Mouse (Mus musculus) stomach, embryonic 14.5 days (tissue): ENCODE data around the gene Amot. TPM values are rescaled to one million over a fixed set of nuclear protein-coding genes. Genes with fewer than 3 reads are reported as not detected.

Source experiments
- ATAC-seq: fragments of 200-750 bp; cut with Nextera tagmentation; 2 replicates; pipeline ENCODE4 v1.8.0; 2017; ENCODE audit warnings: low read depth, moderate TSS enrichment; ENCODE audit not compliant: insufficient number of reproducible peaks, insufficient read depth, low FRiP score
- H3K27ac ChIP-seq: fragments of 300-500 bp; sonication (generic); 2 replicates; pipeline ENCODE4 v1.5.1; 2014; ENCODE audit warnings: mild to moderate bottlenecking, low read length, moderate library complexity, mixed read lengths
- H3K27me3 ChIP-seq: fragments of 300-500 bp; sonication (generic); 2 replicates; pipeline ENCODE4 v1.6.1; 2014; ENCODE audit warnings: low read length, control low read depth, mixed read lengths; ENCODE audit not compliant: control insufficient read depth, insufficient read depth
- H3K36me3 ChIP-seq: fragments of 300-500 bp; sonication (generic); 2 replicates; pipeline ENCODE4 v1.6.1; 2014; ENCODE audit warnings: mild to moderate bottlenecking, control low read depth, low read length, moderate library complexity, mixed read lengths; ENCODE audit not compliant: control insufficient read depth, insufficient read depth
- H3K4me1 ChIP-seq: fragments of 300-500 bp; sonication (generic); 2 replicates; pipeline ENCODE4 v1.6.1; 2014; ENCODE audit warnings: low read length, control low read depth, mixed read lengths; ENCODE audit not compliant: control insufficient read depth, insufficient read depth
- H3K4me2 ChIP-seq: fragments of 300-500 bp; sonication (generic); replicated peaks from 2 replicates; pipeline ENCODE4 v1.6.1; 2014; ENCODE audit warnings: low read depth, low read length, control low read depth
- H3K4me3 ChIP-seq: fragments of 300-500 bp; sonication (generic); 2 replicates; pipeline ENCODE4 v1.5.1; 2014; ENCODE audit warnings: low read depth, low read length, control low read depth
- H3K9ac ChIP-seq: fragments of 300-500 bp; sonication (generic); replicated peaks from 2 replicates; pipeline ENCODE4 v1.6.1; 2014; ENCODE audit warnings: low read depth, mild to moderate bottlenecking, control low read depth, low read length, moderate library complexity, mixed read lengths
- H3K9me3 ChIP-seq: fragments of 300-500 bp; sonication (generic); 2 replicates; pipeline ENCODE4 v1.6.1; 2016; ENCODE audit warnings: low read depth, low read length, control low read depth; ENCODE audit not compliant: control insufficient read depth
- WGBS: fragments of 180-500 bp; shearing (Covaris S2); extraction: QIAGEN DNeasy Blood & Tissue Kit; methylation state at CpG from one replicate; pipeline ENCODE4 v1.1.7; 2014; 5-methylcytosine and 5-hydroxymethylcytosine counted together
- polyA plus RNA-seq: library from polyadenylated mRNA; unstranded; fragments of >200 nt; fragmentation: Nextera tagmentation; extraction: Ambion mirVana; gene quantifications from 2 replicates; pipeline ENCODE4 v1.2.1, GENCODE M21; 2014

Amot gene
- polyA plus RNA-seq, 1 experiment from 2014 or later, result 17.6 TPM

DNA sequence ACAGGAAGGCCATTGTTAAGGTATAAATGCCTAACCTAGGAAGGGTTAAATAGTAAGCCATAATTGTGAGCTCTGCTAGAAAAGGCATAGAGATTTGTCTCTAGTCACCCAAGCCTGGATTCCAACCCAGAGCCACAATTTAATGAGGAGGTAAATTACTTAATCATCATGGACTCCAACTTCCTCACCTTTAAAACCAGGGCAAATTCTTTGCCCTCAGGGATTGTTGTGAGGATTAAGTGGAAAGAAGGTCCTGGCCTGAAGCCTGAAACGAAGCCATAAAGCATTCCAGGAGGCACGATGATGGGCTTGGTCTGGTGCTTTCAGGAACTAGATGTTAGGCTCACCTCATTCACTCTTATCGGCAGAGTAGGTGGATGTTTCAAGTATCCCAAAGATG lies 5.7 kb upstream of the Amot start:
- H3K9me3 ChIP-seq, result no peaks in the 10 kb centered on the region
- no peak overlapping the region for H3K27ac ChIP-seq
- no peak overlapping the region for H3K4me3 ChIP-seq
- no peaks in the 10 kb centered on the region for H3K36me3 ChIP-seq
- H3K27me3 ChIP-seq, result no peaks in the 10 kb centered on the region
- H3K4me2 ChIP-seq, result no peak overlapping the region
- ATAC-seq, result no peak
- H3K4me1 ChIP-seq, result 0 out of 2 replicates have a peak, but pooled peaks cover 3% of the 10 kb centered on the region
- WGBS, result 48% methylated on average over 3 of the region's 3 CpGs
- H3K9ac ChIP-seq, result no peak overlapping the region

DNA sequence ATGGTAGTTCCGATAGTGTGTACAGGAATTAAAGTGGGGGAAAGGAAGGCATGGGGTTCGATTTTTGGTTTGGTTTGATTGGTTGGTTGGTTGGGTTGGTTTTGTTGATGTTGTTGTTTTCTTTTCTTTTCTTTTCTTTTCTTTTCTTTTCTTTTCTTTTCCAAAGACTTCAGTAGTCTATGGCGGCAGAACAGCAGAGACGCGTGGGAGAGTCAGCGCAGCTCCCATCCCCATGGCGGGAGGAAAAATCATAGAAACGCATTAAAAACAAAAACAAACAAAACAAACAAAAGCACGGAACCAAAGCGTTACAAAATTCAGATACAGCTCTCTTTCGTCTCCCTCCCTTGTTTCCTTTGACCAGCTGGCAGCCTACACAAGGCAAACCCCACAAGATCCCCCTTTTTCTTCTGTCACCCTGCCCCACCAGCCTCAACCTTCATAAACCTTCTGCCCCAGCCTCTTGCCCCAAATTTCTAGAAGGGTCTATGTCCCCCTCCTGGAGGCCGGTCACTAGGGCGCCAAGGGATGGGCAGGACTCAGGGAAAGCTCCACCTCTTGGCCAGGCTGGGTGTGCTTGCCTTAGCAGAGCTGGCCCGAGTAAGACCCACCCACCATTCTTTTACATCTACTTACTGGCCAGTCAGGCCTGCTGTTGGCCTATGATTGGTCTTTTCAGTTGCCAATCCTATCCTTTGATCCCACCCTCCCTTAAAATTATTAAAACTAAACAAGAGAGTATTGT lies 648 bp upstream of the Amot start:
- Histone ChIP-seq H3K4me2 (peak overlapping the region; percentile 45), H3K27ac (peak overlapping the region; percentile 72), H3K27me3 (no peaks in the 10 kb centered on the region), H3K9me3 (no peaks in the 10 kb centered on the region), H3K4me3 (peak overlapping the region; percentile 57), H3K36me3 (no peaks in the 10 kb centered on the region), H3K4me1 (no peaks in the 10 kb centered on the region), H3K9ac (no peak overlapping the region)
- WGBS, result 19% methylated on average over 14 of the region's 14 CpGs
- peak; percentile 92 for ATAC-seq

DNA sequence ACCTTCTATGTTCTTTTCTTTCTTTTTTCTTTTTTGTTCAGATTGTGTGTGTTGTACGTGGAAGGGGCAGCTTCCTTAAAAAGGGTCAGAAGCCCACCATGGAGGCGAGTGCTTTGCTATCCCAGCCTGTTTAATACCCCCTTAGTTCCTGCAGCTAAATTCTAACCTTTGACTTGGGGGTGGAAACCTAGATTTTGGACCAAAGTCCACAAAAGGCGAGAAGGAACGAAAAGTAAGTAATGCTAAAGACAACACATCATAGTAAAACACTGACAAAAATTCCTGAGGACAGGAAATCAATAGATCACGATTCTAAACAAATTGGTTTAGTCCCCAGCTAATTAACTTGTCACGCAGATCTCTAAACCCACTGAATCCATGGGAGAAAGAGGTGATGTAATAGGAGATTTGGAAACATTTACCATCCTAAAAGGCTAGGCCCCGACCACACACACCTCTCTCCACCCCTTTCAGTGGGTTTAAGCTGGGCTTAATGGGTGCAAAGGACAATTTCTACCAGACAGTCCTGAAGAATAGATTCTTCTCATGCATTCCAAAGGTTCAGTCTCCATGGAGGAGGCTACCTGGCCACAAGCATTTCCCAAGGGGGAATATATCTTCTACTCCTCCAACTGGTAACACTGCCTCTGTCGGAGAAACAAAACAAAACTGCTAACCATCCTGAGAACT lies 3.2 kb downstream of the Amot start:
- Histone ChIP-seq H3K27ac (no peak overlapping the region), H3K9ac (no peak overlapping the region), H3K27me3 (no peaks in the 10 kb centered on the region), H3K9me3 (no peaks in the 10 kb centered on the region), H3K36me3 (no peaks in the 10 kb centered on the region), H3K4me3 (no peak overlapping the region), H3K4me1 (no peaks in the 10 kb centered on the region), H3K4me2 (no peak overlapping the region)
- 61% methylated on average over 8 of the region's 8 CpGs for WGBS
- ATAC-seq, result no peak

DNA sequence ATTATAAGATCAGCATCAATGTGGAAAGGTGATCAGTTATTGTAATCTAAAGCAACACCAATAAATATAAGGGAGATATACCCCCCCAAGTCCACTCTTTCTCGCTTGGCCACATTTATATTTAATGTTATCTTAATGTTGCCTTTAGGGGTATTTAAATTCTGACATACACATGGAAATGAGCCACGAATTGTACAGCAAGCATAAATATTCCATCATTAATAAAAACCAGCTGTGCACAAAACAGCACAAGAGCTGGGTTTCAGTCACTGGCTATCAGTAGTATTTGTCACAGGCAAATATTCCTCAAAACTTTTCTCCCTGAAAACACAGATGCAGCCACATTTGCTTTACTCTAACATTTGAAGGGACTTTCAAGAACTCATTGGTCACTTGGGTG lies 5.9 kb downstream of the Amot start:
- H3K4me1 ChIP-seq, result no peaks in the 10 kb centered on the region
- no peaks in the 10 kb centered on the region for H3K27me3 ChIP-seq
- H3K36me3 ChIP-seq, result no peaks in the 10 kb centered on the region
- no peak overlapping the region for H3K27ac ChIP-seq
- ATAC-seq, result no peak
- 56% methylated on average over 2 of the region's 2 CpGs for WGBS
- H3K9ac ChIP-seq, result no peak overlapping the region
- no peak overlapping the region for H3K4me2 ChIP-seq
- H3K9me3 ChIP-seq, result no peaks in the 10 kb centered on the region
- no peak overlapping the region for H3K4me3 ChIP-seq

DNA sequence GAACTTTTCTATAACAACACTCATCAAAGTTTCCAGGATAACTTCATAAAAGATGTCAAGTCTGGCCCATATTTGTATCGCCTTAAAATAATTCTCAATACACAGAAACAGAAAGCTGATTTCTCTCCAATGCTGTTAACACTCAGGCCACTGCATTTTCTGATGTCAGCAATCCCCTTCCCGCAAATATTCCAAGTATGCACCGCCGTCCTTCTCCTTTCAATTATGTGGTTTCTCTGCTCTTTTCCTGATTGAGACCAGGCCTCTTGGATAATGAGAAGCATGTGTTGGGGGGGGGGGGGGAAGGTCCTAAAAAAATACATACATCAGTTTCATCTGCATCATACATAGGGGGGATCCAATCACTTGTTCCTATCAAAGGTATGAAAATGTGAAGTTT lies 6.3 kb downstream of the Amot start:
- no peaks in the 10 kb centered on the region for H3K9me3 ChIP-seq
- H3K27ac ChIP-seq, result no peak overlapping the region
- 59% methylated on average over 4 of the region's 4 CpGs for WGBS
- H3K4me1 ChIP-seq, result no peaks in the 10 kb centered on the region
- H3K4me2 ChIP-seq, result no peak overlapping the region
- ATAC-seq, result no peak
- no peak overlapping the region for H3K9ac ChIP-seq
- H3K4me3 ChIP-seq, result no peak overlapping the region
- no peaks in the 10 kb centered on the region for H3K36me3 ChIP-seq
- no peaks in the 10 kb centered on the region for H3K27me3 ChIP-seq

DNA sequence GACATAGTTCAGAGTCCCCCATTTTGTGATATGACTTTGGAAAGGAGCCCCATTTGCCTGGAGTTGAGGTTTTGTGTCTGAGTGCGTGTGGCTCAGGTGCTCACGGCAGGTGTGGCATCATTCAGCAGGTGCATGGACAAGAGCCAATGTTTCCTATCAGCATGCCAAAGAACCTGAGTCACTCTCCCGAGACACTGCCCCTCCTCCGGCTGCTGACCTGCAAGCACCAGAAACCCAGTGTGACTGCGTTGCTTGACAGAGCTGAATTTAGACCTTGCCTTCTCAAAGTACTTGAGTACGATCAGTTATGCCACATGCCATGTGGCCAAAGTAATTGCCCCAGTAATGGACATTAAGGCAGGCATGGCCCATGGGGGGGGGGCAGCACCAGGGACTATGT lies 7.5 kb downstream of the Amot start:
- H3K36me3 ChIP-seq, result no peaks in the 10 kb centered on the region
- H3K27ac ChIP-seq, result no peak overlapping the region
- H3K9ac ChIP-seq, result no peak overlapping the region
- H3K27me3 ChIP-seq, result no peaks in the 10 kb centered on the region
- ATAC-seq, result peak; percentile 65; the same call in 1 of the 2 replicates
- no peak overlapping the region for H3K4me2 ChIP-seq
- H3K4me3 ChIP-seq, result no peak overlapping the region
- no peaks in the 10 kb centered on the region for H3K4me1 ChIP-seq
- WGBS, result 81% methylated on average over 6 of the region's 6 CpGs
- H3K9me3 ChIP-seq, result no peaks in the 10 kb centered on the region

DNA sequence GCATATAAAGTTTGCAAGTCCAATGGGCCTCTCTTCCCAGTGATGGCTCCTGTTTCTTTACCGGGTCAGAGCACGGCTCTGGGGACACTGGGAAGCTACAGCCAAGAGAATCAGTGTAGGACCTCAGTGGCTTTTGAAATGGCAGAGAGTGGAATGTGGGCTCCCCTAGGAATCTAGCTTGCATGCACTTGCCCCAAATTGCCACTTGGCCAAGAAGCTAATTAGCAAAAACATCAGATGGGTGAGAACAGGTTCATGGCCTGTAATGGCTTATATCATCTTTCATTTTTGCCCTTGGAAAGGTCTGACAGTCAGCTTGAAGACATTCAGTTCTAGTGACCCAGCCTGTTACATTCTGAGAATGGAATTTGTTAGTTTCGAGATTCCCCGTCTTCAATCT lies 9.6 kb downstream of the Amot start:
- no peak overlapping the region for H3K9ac ChIP-seq
- WGBS, result 94% methylated on average over 4 of the region's 4 CpGs
- H3K4me2 ChIP-seq, result no peak overlapping the region
- no peak for ATAC-seq
- H3K27ac ChIP-seq, result no peak overlapping the region
- H3K9me3 ChIP-seq, result no peaks in the 10 kb centered on the region
- no peaks in the 10 kb centered on the region for H3K27me3 ChIP-seq
- no peaks in the 10 kb centered on the region for H3K4me1 ChIP-seq
- no peaks in the 10 kb centered on the region for H3K36me3 ChIP-seq
- H3K4me3 ChIP-seq, result no peak overlapping the region

DNA sequence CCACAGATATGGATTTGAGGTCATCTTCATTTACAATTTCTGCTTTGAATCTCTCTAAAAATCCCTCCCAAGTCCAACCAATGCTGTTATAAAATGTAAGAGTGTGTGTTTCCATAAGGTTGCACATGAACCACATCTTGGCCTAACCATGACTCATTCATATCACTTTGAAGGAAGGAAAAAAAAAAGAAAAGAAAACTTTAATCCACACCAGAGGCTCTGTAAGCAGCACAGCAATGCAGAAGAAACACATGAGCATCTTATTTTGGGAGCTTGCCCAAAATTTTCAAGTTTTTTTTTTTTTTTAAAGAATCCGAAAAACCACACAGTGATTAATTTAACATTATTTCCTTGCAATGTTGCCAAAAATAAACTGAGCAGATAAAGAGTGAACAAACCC lies 14.2 kb downstream of the Amot start:
- Histone ChIP-seq H3K9ac (no peak overlapping the region), H3K4me1 (no peaks in the 10 kb centered on the region), H3K4me3 (no peak overlapping the region), H3K9me3 (no peaks in the 10 kb centered on the region), H3K27ac (no peak overlapping the region), H3K4me2 (no peak overlapping the region), H3K36me3 (no peaks in the 10 kb centered on the region; the same call in 1 of the 2 replicates), H3K27me3 (no peaks in the 10 kb centered on the region)
- ATAC-seq, result no peak
- 70% methylated on average over 1 of the region's 1 CpGs for WGBS
